Mouse (Mus musculus) thymus, postnatal 0 days (tissue): ENCODE results near the gene 6430550D23Rik. TPM values are rescaled to one million over a fixed set of nuclear protein-coding genes. Genes with fewer than 3 reads are reported as not detected.
A peak's percentile ranks its signal among the peaks of the same experiment; 100 is the strongest.

ENCODE experiments used
- DNase-seq: peaks from one replicate; pipeline ENCODE4 v3.0.0-alpha.2; 2015; ENCODE audit warnings: low spot score
- polyA plus RNA-seq: library from polyadenylated mRNA; unstranded; fragments of >200 nt; fragmentation: Nextera tagmentation; extraction: Ambion mirVana; gene quantifications from 2 replicates; pipeline ENCODE4 v1.2.1, GENCODE M21; 2015

Gene 6430550D23Rik
- 2.1 TPM in 2 replicates for polyA plus RNA-seq

- DNase-seq: peak; percentile 99
Observed at GRCm38 (mm10) chr2:156007888-156008532, at the start of gene 6430550D23Rik, which contains the start of gene Ergic3. 6430550D23Rik (minus strand) TSS chr2:156007977. Ergic3 (plus strand) TSS chr2:156008045.

- no peak for DNase-seq
Observed at GRCm38 (mm10) chr2:156052816-156053215, 45.0 kb upstream of the 6430550D23Rik start, which contains the start of gene Fer1l4. Fer1l4 (minus strand) TSS chr2:156052947.

DNA sequence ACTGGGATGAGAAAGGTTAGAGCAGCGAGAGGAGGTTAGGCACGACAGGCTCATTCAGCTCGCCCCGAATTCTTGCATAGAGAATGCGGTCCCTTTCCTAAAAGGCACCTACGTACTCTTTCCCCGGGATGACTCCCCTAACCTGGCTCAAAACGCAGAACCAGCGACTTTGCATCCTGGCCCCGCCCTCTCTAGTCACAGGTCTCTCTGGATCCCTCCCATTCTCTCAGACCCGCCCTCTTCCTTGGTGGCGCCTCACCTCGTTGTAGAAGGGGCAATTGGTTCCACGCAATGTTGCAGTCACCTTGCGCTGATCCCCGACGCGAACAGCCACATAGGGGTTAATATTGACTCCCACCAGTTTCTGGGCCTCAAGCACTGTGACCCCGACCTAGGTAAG lies 40.2 kb upstream of the 6430550D23Rik start:
- DNase-seq: peak; percentile 58

DNA sequence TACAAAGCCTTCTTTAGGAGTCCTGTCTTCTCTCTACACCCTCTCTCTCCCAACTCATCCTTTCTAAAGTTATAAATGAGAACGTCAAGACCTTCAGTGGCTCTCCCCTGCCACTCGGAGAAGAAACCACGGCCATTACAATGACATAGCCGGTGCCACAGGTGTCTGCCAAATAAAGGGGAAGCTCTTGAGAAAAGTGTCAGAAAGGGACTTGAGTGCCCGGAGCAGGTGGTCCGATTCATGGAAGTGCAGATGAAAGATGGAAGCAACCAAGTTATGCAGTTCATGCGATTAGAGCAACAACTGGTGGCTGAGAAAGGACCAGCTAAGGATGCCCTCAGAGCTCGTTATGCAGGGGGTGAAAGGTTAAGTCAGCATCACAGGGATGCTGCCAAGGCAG lies 35.1 kb upstream of the 6430550D23Rik start:
- no peak for DNase-seq

DNA sequence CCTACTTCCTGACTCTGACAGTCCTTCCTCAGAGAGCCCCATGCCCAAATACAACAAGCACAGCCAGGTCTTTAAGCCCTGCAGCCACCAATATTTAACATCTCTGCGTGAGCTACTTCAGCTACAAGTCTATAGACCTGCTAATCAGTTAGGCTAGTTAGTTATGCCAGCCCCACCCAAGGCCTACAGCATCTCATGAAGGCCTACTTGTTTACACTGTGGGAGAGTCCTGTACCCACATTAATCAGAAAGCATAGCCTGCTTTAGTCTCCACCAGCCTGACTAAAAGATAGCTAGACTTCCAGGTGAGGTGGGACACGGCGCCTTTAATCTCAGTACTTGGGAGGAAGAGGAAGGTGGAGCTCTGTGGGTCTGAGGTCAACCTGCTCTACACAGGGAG lies 31.6 kb upstream of the 6430550D23Rik start:
- no peak for DNase-seq

DNA sequence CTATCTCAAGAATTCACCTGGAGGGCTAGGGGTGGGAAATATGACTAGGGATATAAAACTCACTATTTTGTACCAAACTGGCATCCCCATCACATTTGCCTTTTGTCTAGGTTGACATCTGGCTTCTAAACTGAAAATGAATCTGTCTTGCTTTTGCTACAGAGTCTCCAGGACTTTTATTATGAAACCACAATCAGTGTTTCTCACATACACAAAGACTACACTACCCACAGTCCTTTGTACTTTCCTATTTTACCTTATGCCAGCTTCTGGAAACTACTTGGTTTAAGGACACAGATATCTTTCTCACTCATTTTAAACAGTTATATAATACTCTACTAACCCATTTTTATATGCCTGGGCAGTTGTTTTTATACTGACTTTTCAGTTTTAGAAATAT lies 17.7 kb upstream of the 6430550D23Rik start:
- no peak for DNase-seq

DNA sequence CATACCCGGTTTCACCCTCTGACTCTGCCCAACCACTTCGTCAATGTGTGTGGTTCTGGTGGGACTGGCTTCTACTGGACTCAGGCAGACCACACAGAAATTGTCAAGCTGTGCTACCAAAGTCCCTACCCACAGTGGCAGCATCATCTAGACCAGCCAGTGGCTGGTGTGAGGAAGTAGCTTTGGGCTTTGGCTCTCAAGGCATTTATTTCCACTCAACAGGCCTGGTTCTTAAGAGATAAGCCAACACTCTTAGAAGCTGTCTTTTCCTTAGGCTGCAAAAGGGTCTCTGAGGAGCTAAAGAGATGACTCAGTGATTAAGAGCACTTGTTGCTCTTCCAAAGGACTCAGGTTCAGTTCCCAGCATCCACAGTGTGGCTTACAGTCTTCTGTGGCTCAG lies 14.0 kb upstream of the 6430550D23Rik start:
- no peak for DNase-seq

- no peak for DNase-seq
Observed at GRCm38 (mm10) chr2:156021219-156021618, 13.4 kb upstream of the 6430550D23Rik start.

GRCm38 (mm10) chr2:156018106-156018505 lies 10.3 kb upstream of the 6430550D23Rik start:
- no peak for DNase-seq

GRCm38 (mm10) chr2:156005393-156005792 lies 2.4 kb downstream of the 6430550D23Rik start:
- DNase-seq: peak; percentile 32

DNA sequence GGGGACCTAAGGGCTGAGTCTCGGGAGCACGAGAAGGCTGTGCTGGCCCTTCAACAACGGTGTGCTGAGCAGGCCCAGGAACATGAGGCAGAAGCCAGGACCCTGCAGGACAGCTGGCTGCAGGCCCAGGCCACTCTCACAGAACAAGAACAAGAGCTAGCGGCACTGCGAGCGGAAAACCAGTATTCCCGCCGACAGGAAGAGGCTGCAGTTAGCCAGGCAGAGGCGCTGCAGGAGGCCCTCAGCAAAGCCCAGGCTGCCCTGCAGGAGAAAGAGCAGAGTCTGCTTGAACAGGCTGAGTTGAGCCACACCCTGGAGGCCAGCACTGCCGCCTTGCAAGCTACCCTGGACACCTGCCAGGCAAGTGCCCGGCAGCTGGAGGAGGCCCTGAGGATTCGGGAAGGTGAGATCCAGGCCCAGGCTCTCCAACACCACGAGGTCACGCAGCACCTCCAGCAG lies 15.9 kb downstream of the 6430550D23Rik start:
- no peak for DNase-seq

GRCm38 (mm10) chr2:155991151-155991550 lies 16.6 kb downstream of the 6430550D23Rik start:
- DNase-seq: no peak

DNA sequence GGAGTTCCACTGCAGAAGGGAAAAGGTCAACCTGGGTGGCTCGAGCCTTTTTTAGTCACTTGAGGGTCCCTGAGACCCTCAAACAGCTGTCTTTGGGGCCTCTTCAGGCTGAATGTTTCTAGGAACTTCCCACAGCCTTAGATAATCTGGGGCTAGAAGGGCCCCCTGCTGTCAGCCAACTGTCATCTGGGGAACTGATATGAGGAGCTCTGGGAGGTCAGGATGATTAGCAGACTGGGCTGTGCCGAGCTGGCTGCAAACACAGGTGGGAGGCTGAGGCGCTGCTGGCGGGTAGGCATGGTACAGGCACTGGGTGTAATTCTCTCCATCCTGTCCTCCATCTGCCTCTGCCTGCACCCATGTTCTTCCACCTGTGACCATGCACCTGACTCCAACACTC lies 18.7 kb downstream of the 6430550D23Rik start:
- no peak for DNase-seq

DNA sequence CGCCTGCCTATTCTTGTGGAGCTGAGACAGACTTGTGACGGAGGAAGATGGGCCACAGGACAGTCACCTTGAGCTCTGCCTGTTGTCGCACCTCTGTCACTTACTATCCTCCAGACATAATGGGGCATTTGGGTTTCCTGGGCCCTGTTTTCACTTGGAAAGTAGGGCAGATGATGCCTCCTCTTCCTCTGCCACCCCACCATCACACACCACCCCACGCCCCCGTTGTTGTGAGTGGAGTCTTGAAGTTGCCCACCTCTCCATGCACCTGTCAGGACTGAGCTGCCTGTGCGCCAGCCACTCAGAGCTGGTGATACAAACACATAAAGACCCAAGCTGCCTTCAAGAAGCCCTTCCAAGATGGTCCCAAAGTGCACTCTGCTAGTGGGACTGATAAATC lies 20.6 kb downstream of the 6430550D23Rik start:
- DNase-seq: peak; percentile 59

- peak; percentile 90 for DNase-seq
Observed at GRCm38 (mm10) chr2:155985776-155986175, 22.0 kb downstream of the 6430550D23Rik start.

- DNase-seq: peak; percentile 72
Observed at GRCm38 (mm10) chr2:155979328-155979991, 28.3 kb downstream of the 6430550D23Rik start.

GRCm38 (mm10) chr2:155974087-155974731 lies 33.6 kb downstream of the 6430550D23Rik start:
- peak; percentile 81 for DNase-seq

DNA sequence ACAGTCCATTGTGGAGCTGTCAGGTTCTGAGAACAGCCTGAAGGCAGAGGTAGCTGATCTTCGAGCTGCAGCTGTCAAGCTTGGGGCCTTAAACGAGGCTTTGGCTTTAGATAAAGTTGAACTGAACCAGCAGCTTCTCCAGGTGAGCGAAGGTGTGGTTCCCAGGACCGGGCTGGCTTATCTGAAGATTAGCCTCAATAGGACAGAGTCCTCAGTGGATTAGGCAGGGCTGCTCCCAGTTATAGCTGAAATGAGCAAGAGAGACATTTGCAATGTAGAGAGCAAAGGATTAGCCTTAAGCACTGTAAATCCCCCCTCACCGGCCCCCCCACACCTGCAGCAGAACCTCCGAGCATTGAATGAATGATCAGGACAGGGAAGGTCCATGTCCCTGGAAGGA lies 34.4 kb downstream of the 6430550D23Rik start:
- no peak for DNase-seq

DNA sequence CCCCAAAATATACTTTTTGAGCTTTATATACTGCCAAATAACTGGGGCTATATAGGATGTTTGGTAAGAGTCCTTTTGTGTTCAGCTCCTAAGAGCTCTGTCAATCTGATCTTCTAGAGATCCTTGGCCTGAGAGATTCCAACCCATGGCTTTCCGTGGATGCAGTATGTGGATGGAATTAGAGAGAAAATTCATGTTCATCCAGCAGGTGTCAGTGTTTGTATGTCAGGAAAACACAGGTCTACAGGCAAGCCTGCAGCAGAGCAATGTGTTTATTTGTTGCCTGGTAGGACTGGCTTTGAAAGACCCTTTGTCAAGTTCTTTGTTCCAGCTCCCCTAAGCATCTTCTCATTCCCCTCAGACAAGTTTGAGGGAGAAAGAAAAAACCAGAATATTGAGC lies 44.8 kb downstream of the 6430550D23Rik start:
- DNase-seq: peak; percentile 58

DNA sequence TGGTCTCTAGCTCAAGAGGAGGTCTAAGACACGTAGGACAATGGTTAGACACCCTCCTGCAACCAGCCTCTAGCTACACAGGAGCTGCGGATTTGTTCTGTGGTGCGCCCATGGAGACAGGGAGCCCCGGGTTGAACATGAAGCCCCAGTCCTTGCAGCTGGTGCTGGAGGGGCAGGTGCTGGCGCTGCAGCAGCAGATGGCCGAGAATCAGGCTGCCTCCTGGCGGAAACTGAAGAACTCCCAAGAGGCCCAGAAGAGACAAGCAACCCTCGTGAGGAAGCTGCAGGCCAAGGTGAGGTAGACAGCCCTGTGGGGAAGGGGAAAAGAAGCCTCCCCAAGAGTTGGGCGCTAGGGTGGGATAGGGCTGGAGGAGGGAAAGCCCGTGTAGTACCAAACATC lies 45.9 kb downstream of the 6430550D23Rik start:
- DNase-seq: no peak

- no peak for DNase-seq
Observed at GRCm38 (mm10) chr2:155959981-155960380, 47.8 kb downstream of the 6430550D23Rik start.
